Mouse (Mus musculus): Measurements from ENCODE around the gene Gid8.

- TF ChIP-seq POLR2A (IDR thresholded peaks at IDR 0.05; ENCODE audit: insufficient read depth, low read depth, low read length): no peak
- TF ChIP-seq CTCF (IDR thresholded peaks at IDR 0.05; ENCODE audit: insufficient read depth, low read depth, low read length): no peak
Observed at GRCm38 (mm10) chr2:180705066-180705465, 4.9 kb upstream of the Gid8 start.
